Mouse (Mus musculus): ENCODE data around the gene Bmpr2. TPM values are rescaled to one million over a fixed set of nuclear protein-coding genes. Genes with fewer than 3 reads are reported as not detected.
"Not testable (repeated sequence)": the region's sequence is repeated elsewhere in the genome, so short reads cannot be mapped to it uniquely, and the experiment has no call there.

Gene Bmpr2
- 10 to 100 TPM; 51.1 to 52.2 TPM for total RNA-seq (2021)

- DNase-seq, result peak; percentile 91 to 93
- intact Hi-C loops (cut with DNase I), result loop anchor here (2.0 to 5.0 kb wide), 2 partner anchors 34 to 66 kb away; no protein-coding TSS in a partner anchor
Observed at GRCm38 (mm10) chr1:59763164-59763768, at the start of gene Bmpr2. Gene Bmpr2 (plus strand): TSS chr1:59763400.

GRCm38 (mm10) chr1:59719900-59720299 lies 43.3 kb upstream of the Bmpr2 start:
- peak; percentile 15 to 54 for DNase-seq
- intact Hi-C loops (cut with DNase I), result no loop called here

- intact Hi-C loops (cut with DNase I), result no loop called here
- DNase-seq, result peak; percentile 18 to 36
Observed at GRCm38 (mm10) chr1:59725661-59726060, 37.5 kb upstream of the Bmpr2 start.

GRCm38 (mm10) chr1:59730106-59730505 lies 33.1 kb upstream of the Bmpr2 start:
- intact Hi-C loops (cut with DNase I), result no loop called here
- DNase-seq, result no peak

- no peak for DNase-seq
- intact Hi-C loops (cut with DNase I), result no loop called here
Observed at GRCm38 (mm10) chr1:59730737-59731136, 32.5 kb upstream of the Bmpr2 start.

- peak; percentile 10 to 34 for DNase-seq
- intact Hi-C loops (cut with DNase I), result no loop called here
Observed at GRCm38 (mm10) chr1:59734076-59734475, 29.1 kb upstream of the Bmpr2 start.

GRCm38 (mm10) chr1:59738768-59739414 lies 24.3 kb upstream of the Bmpr2 start:
- DNase-seq, result no peak
- intact Hi-C loops (cut with DNase I), result no loop called here

GRCm38 (mm10) chr1:59739577-59740354 lies 23.4 kb upstream of the Bmpr2 start:
- peak in 1 of 2 experiments; percentile 23 for DNase-seq
- intact Hi-C loops (cut with DNase I), result no loop called here

- intact Hi-C loops (cut with DNase I), result no loop called here
- DNase-seq, result no peak
Observed at GRCm38 (mm10) chr1:59749047-59749446, 14.2 kb upstream of the Bmpr2 start.

GRCm38 (mm10) chr1:59749724-59750123 lies 13.5 kb upstream of the Bmpr2 start:
- DNase-seq; intact Hi-C loops (cut with DNase I): not testable (repeated sequence)

GRCm38 (mm10) chr1:59755298-59755697 lies 7.9 kb upstream of the Bmpr2 start:
- intact Hi-C loops (cut with DNase I), result no loop called here
- DNase-seq, result no peak

- intact Hi-C loops (cut with DNase I), result no loop called here
- DNase-seq, result no peak
Observed at GRCm38 (mm10) chr1:59758325-59758724, 4.9 kb upstream of the Bmpr2 start.

- intact Hi-C loops (cut with DNase I), result loop anchor here (2.0 to 5.0 kb wide), 2 partner anchors 35 to 67 kb away; no protein-coding TSS in a partner anchor
- DNase-seq, result peak in 1 of 2 experiments; percentile 29
Observed at GRCm38 (mm10) chr1:59762208-59762607, 992 bp upstream of the Bmpr2 start.

- no peak for DNase-seq
- intact Hi-C loops (cut with DNase I), result loop anchor here (2.0 to 5.0 kb wide), 2 partner anchors 35 to 66 kb away; no protein-coding TSS in a partner anchor
Observed at GRCm38 (mm10) chr1:59762651-59763163, 493 bp upstream of the Bmpr2 start.

- intact Hi-C loops (cut with DNase I), result loop anchor here (2.0 to 5.0 kb wide), 2 partner anchors 33 to 65 kb away; no protein-coding TSS in a partner anchor
- peak; percentile 67 to 72 for DNase-seq
Observed at GRCm38 (mm10) chr1:59763781-59764251, 616 bp downstream of the Bmpr2 start.

- DNase-seq, result peak; percentile 66
- intact Hi-C loops (cut with DNase I), result loop anchor here (5.0 kb wide), 1 partner anchor 33 kb away; no protein-coding TSS in a partner anchor
Observed at GRCm38 (mm10) chr1:59764407-59764971, 1.3 kb downstream of the Bmpr2 start.

GRCm38 (mm10) chr1:59765279-59765678 lies 2.1 kb downstream of the Bmpr2 start:
- peak in 1 of 2 experiments; percentile 14 for DNase-seq
- intact Hi-C loops (cut with DNase I), result no loop called here

- intact Hi-C loops (cut with DNase I), result no loop called here
- peak; percentile 18 for DNase-seq
Observed at GRCm38 (mm10) chr1:59766626-59767025, 3.4 kb downstream of the Bmpr2 start.

- intact Hi-C loops (cut with DNase I), result no loop called here
- peak in 1 of 2 experiments; percentile 19 for DNase-seq
Observed at GRCm38 (mm10) chr1:59771871-59772270, 8.7 kb downstream of the Bmpr2 start.

- intact Hi-C loops (cut with DNase I), result no loop called here
- DNase-seq, result no peak
Observed at GRCm38 (mm10) chr1:59781080-59781479, 17.9 kb downstream of the Bmpr2 start.
